8 mouse cellular contexts compared by ENCODE assay signal in genomic region chr4:138859728-138860127, GRCm38 (mm10). TPM values are rescaled to one million over a fixed set of nuclear protein-coding genes. Genes with fewer than 3 reads are reported as not detected.
DNase-seq lines count a peak whose midpoint lies in the region; ATAC-seq and TF ChIP-seq lines count a peak whose summit lies in the region.

No protein-coding gene starts in this region.

- H3K36me3 ChIP-seq in kidney, embryonic 14.5 days (ENCODE audit: control insufficient read depth, insufficient read depth, low read length), result no peaks in the 10 kb centered on the region
- no peaks in the 10 kb centered on the region for H3K36me3 ChIP-seq in liver, adult 2 months (ENCODE audit: control insufficient read depth, insufficient read depth, low read length)

- no peaks in the 10 kb centered on the region for H3K79me2 ChIP-seq in liver, adult 2 months (ENCODE audit: control insufficient read depth, insufficient read depth, low read length)

- TF ChIP-seq POLR2A in liver, adult 2 months (IDR thresholded peaks at IDR 0.05; ENCODE audit: extremely low read depth, insufficient read depth, low read length), result no peak

- no peak overlapping the region for H3K9ac ChIP-seq in kidney, embryonic 14.5 days (ENCODE audit: low read depth, low read length)
- H3K9ac ChIP-seq in liver, adult 2 months (ENCODE audit: low read depth, low read length), result no peak overlapping the region

- no peaks in the 10 kb centered on the region for H3K9me3 ChIP-seq in kidney, embryonic 14.5 days (ENCODE audit: control insufficient read depth, low read length)

- no peaks in the 10 kb centered on the region for H3K27me3 ChIP-seq in kidney, embryonic 14.5 days (ENCODE audit: control insufficient read depth, insufficient read depth, low read length)
- 0 out of 2 replicates have a peak, but pooled peaks cover 3% of the 10 kb centered on the region for H3K27me3 ChIP-seq in liver, adult 2 months (ENCODE audit: control insufficient read depth, insufficient read depth, low read length)

- 6% methylated on average over 13 of the region's 13 CpGs for WGBS in kidney, embryonic 14.5 days
- 7% methylated on average over 13 of the region's 13 CpGs for WGBS in liver, adult 2 months

- peak overlapping the region; percentile 43 for H3K4me2 ChIP-seq in kidney, embryonic 14.5 days (replicated peaks; ENCODE audit: low read depth, low read length)

- peak overlapping the region; percentile 25; the same call in 1 of the 2 replicates for H3K4me3 ChIP-seq in kidney, embryonic 14.5 days (ENCODE audit: low read length)
- no peak overlapping the region for H3K4me3 ChIP-seq in liver, adult 2 months (ENCODE audit: insufficient read depth, low read depth, low read length)

- no peak overlapping the region for H3K27ac ChIP-seq in kidney, embryonic 14.5 days (ENCODE audit: low read depth, low read length)
- no peak overlapping the region for H3K27ac ChIP-seq in liver, adult 2 months (replicated peaks; ENCODE audit: insufficient read depth, low read depth, low read length)

- 0 out of 2 replicates have a peak, but pooled peaks cover 2% of the 10 kb centered on the region for H3K4me1 ChIP-seq in kidney, embryonic 14.5 days (ENCODE audit: control insufficient read depth, insufficient read depth, low read length)
- no peaks in the 10 kb centered on the region for H3K4me1 ChIP-seq in liver, adult 2 months (ENCODE audit: control insufficient read depth, insufficient read depth, low read length)

- peak; percentile 51; the same call in 1 of the 2 replicates for ATAC-seq in granulocyte monocyte progenitor cell, adult 5-6 weeks (replicated peaks; ENCODE audit: poor library complexity, severe bottlenecking)
- ATAC-seq in kidney, embryonic 14.5 days (ENCODE audit: low FRiP score, low TSS enrichment), result peak; percentile 77

- DNase-seq in urinary bladder, postnatal 14 days (ENCODE audit: low spot score), result peak; percentile 78
- DNase-seq in urinary bladder, adult 2 months (ENCODE audit: low spot score), result no peak
- DNase-seq in embryo, embryonic 11 days, result peak; percentile 87
- no peak for DNase-seq in liver, adult 2 months (ENCODE audit: extremely low read depth, low read depth, low spot score)
- DNase-seq in naive thymus-derived CD4-positive, alpha-beta T cell, adult 2 months (ENCODE audit: low read depth), result peak; percentile 27
- peak; percentile 82 for DNase-seq in thymus, postnatal 4 days

- TF ChIP-seq CTCF in liver, adult 2 months (IDR thresholded peaks at IDR 0.05; ENCODE audit: low read depth, low read length), result peak; percentile 64

RNA-seq across cellular contexts. Expression of gene Pla2g5, which starts 3.6 kb away (rescaled TPM):
- 0.46 and 0.73 TPM in 2 replicates for polyA plus RNA-seq in urinary bladder, adult 2 months (2012; rRNA removed)
- total RNA-seq in granulocyte monocyte progenitor cell, adult 5-6 weeks (2014; fragmentation: Nextera tagmentation), result not detected in 2 replicates
- total RNA-seq in granulocyte monocyte progenitor cell, adult 5-6 weeks (2017), result not detected in 2 replicates
- 0.34 and 0.35 TPM in 2 replicates for polyA plus RNA-seq in kidney, embryonic 14.5 days (2014; fragmentation: Nextera tagmentation; extraction: Ambion mirVana)
- 0.13 TPM in 1 of 2 replicates, not detected in the other for total RNA-seq in liver, adult 2 months (2014; rRNA removed)
- polyA plus RNA-seq in liver, adult 2 months (2012; rRNA removed), result not detected in 2 replicates

RNA-seq across cellular contexts. Expression of gene Gm13030, which starts 14.0 kb away (rescaled TPM):
- not detected in 2 replicates for polyA plus RNA-seq in urinary bladder, adult 2 months (2012; rRNA removed)
- not detected in 2 replicates for total RNA-seq in granulocyte monocyte progenitor cell, adult 5-6 weeks (2014; fragmentation: Nextera tagmentation)
- not detected in 2 replicates for total RNA-seq in granulocyte monocyte progenitor cell, adult 5-6 weeks (2017)
- not detected in 2 replicates for polyA plus RNA-seq in kidney, embryonic 14.5 days (2014; fragmentation: Nextera tagmentation; extraction: Ambion mirVana)
- total RNA-seq in liver, adult 2 months (2014; rRNA removed), result not detected in 2 replicates
- not detected in 2 replicates for polyA plus RNA-seq in liver, adult 2 months (2012; rRNA removed)

RNA-seq across cellular contexts. Expression of gene Pla2g2e, which starts 18.0 kb away (rescaled TPM):
- 1.4 and 1.5 TPM in 2 replicates for polyA plus RNA-seq in urinary bladder, adult 2 months (2012; rRNA removed)
- total RNA-seq in granulocyte monocyte progenitor cell, adult 5-6 weeks (2014; fragmentation: Nextera tagmentation), result not detected in 2 replicates
- not detected in 2 replicates for total RNA-seq in granulocyte monocyte progenitor cell, adult 5-6 weeks (2017)
- polyA plus RNA-seq in kidney, embryonic 14.5 days (2014; fragmentation: Nextera tagmentation; extraction: Ambion mirVana), result 0.76 and 0.84 TPM in 2 replicates
- total RNA-seq in liver, adult 2 months (2014; rRNA removed), result not detected in 2 replicates
- polyA plus RNA-seq in liver, adult 2 months (2012; rRNA removed), result not detected in 2 replicates

RNA-seq across cellular contexts. Expression of gene Otud3, which starts 54.0 kb away (rescaled TPM):
- 5.0 and 7.0 TPM in 2 replicates for polyA plus RNA-seq in urinary bladder, adult 2 months (2012; rRNA removed)
- 3.8 and 5.7 TPM in 2 replicates for total RNA-seq in granulocyte monocyte progenitor cell, adult 5-6 weeks (2014; fragmentation: Nextera tagmentation)
- 3.2 and 4.7 TPM in 2 replicates for total RNA-seq in granulocyte monocyte progenitor cell, adult 5-6 weeks (2017)
- polyA plus RNA-seq in kidney, embryonic 14.5 days (2014; fragmentation: Nextera tagmentation; extraction: Ambion mirVana), result 3.0 and 4.2 TPM in 2 replicates
- 4.1 and 5.6 TPM in 2 replicates for total RNA-seq in liver, adult 2 months (2014; rRNA removed)
- 4.1 and 5.1 TPM in 2 replicates for polyA plus RNA-seq in liver, adult 2 months (2012; rRNA removed)

Comparison
In these comparisons a context has a peak if more than half of its experiments do, and no peak if none do; other contexts are left out.
1. DNase-seq: peak in urinary bladder, postnatal 14 days (single experiment), embryo, embryonic 11 days (single experiment), naive thymus-derived CD4-positive, alpha-beta T cell, adult 2 months (single experiment) and thymus, postnatal 4 days (single experiment); none in urinary bladder, adult 2 months (single experiment) and liver, adult 2 months (single experiment).